Mouse (Mus musculus): ENCODE results near the gene Lrmda. TPM values are rescaled to one million over a fixed set of nuclear protein-coding genes. Genes with fewer than 3 reads are reported as not detected.
A peak's percentile ranks its signal among the peaks of the same experiment; 100 is the strongest.

The Lrmda gene
- total RNA-seq, 2 experiments from 2014 or later = 20.9 to 27.0 TPM

GRCm38 (mm10) chr14:22908006-22908405 is 888.5 kb downstream of the Lrmda start:
- no peak for ATAC-seq (replicated peaks; ENCODE audit: poor library complexity)

GRCm38 (mm10) chr14:22915463-22915862 is 896.0 kb downstream of the Lrmda start:
- no peak for ATAC-seq (replicated peaks; ENCODE audit: poor library complexity)

GRCm38 (mm10) chr14:22918499-22918898 is 899.0 kb downstream of the Lrmda start:
- no peak for ATAC-seq (replicated peaks; ENCODE audit: poor library complexity)

- no peak for ATAC-seq (replicated peaks; ENCODE audit: poor library complexity)
Observed at GRCm38 (mm10) chr14:22918931-22919330, 899.4 kb downstream of the Lrmda start.

- no peak for ATAC-seq (replicated peaks; ENCODE audit: poor library complexity)
Observed at GRCm38 (mm10) chr14:22921152-22921551, 901.6 kb downstream of the Lrmda start.

- ATAC-seq (replicated peaks; ENCODE audit: poor library complexity) = no peak
Observed at GRCm38 (mm10) chr14:22921796-22922195, 902.3 kb downstream of the Lrmda start.

GRCm38 (mm10) chr14:22922571-22922970 is 903.1 kb downstream of the Lrmda start:
- ATAC-seq (replicated peaks; ENCODE audit: poor library complexity) = no peak

GRCm38 (mm10) chr14:22923251-22923650 is 903.7 kb downstream of the Lrmda start:
- no peak for ATAC-seq (replicated peaks; ENCODE audit: poor library complexity)

GRCm38 (mm10) chr14:22928263-22928662 is 908.8 kb downstream of the Lrmda start:
- peak; percentile 88 for ATAC-seq (replicated peaks; ENCODE audit: poor library complexity)

- no peak for ATAC-seq (replicated peaks; ENCODE audit: poor library complexity)
Observed at GRCm38 (mm10) chr14:22928683-22929082, 909.2 kb downstream of the Lrmda start.

GRCm38 (mm10) chr14:22929585-22929984 is 910.1 kb downstream of the Lrmda start:
- no peak for ATAC-seq (replicated peaks; ENCODE audit: poor library complexity)

GRCm38 (mm10) chr14:22930488-22931046 is 911.1 kb downstream of the Lrmda start:
- no peak for ATAC-seq (replicated peaks; ENCODE audit: poor library complexity)

- ATAC-seq (replicated peaks; ENCODE audit: poor library complexity) = no peak
Observed at GRCm38 (mm10) chr14:22931114-22931822, 911.8 kb downstream of the Lrmda start.

- no peak for ATAC-seq (replicated peaks; ENCODE audit: poor library complexity)
Observed at GRCm38 (mm10) chr14:22936701-22937100, 917.2 kb downstream of the Lrmda start.

GRCm38 (mm10) chr14:22940576-22940975 is 921.1 kb downstream of the Lrmda start:
- no peak for ATAC-seq (replicated peaks; ENCODE audit: poor library complexity)

- ATAC-seq (replicated peaks; ENCODE audit: poor library complexity) = peak; percentile 50; the same call in 1 of the 2 replicates
Observed at GRCm38 (mm10) chr14:22942569-22942968, 923.1 kb downstream of the Lrmda start.

GRCm38 (mm10) chr14:22949466-22949865 is 930.0 kb downstream of the Lrmda start:
- ATAC-seq (replicated peaks; ENCODE audit: poor library complexity) = no peak

GRCm38 (mm10) chr14:22952981-22953380 is 933.5 kb downstream of the Lrmda start:
- ATAC-seq (replicated peaks; ENCODE audit: poor library complexity) = peak; percentile 29; the same call in 1 of the 2 replicates

- no peak for ATAC-seq (replicated peaks; ENCODE audit: poor library complexity)
Observed at GRCm38 (mm10) chr14:22960166-22960565, 940.7 kb downstream of the Lrmda start.

GRCm38 (mm10) chr14:22964796-22965660 is 945.5 kb downstream of the Lrmda start:
- no peak for ATAC-seq (replicated peaks; ENCODE audit: poor library complexity)

GRCm38 (mm10) chr14:22968705-22969104 is 949.2 kb downstream of the Lrmda start:
- ATAC-seq (replicated peaks; ENCODE audit: poor library complexity) = no peak

GRCm38 (mm10) chr14:22986736-22987135 is 967.2 kb downstream of the Lrmda start:
- no peak for ATAC-seq (replicated peaks; ENCODE audit: poor library complexity)
